ENCODE assay signal across 8 mouse cellular contexts in genomic region chr1:93014460-93014859, GRCm38 (mm10). TPM values are rescaled to one million over a fixed set of nuclear protein-coding genes. Genes with fewer than 3 reads are reported as not detected.
DNase-seq lines count a peak whose midpoint lies in the region; ATAC-seq lines count a peak whose summit lies in the region.

No protein-coding gene starts in this region.

- H3K4me3 ChIP-seq in forebrain, embryonic 14.5 days (ENCODE audit: low read depth, low read length) = no peak overlapping the region
- H3K4me3 ChIP-seq in midbrain, embryonic 10.5 days = no peak overlapping the region

- H3K4me1 ChIP-seq in forebrain, embryonic 14.5 days (ENCODE audit: control insufficient read depth, insufficient read depth, low read length) = no peaks in the 10 kb centered on the region
- no peaks in the 10 kb centered on the region for H3K4me1 ChIP-seq in midbrain, embryonic 10.5 days

- peak; percentile 54 for ATAC-seq in forebrain, embryonic 14.5 days

- DNase-seq in Muller cell, postnatal 12 days (ENCODE audit: inconsistent ontology term) = peak; percentile 34
- DNase-seq in c-Kit-positive CD71-positive TER-119-positive erythroid progenitor cells, embryonic 14.5 days (ENCODE audit: low spot score) = peak; percentile 43
- DNase-seq in forebrain, embryonic 14.5 days (ENCODE audit: low spot score) = peak; percentile 66
- DNase-seq in heart, postnatal 4 days = peak; percentile 88
- DNase-seq in left cerebral cortex, adult 11 months (ENCODE audit: low spot score) = peak; percentile 63
- peak; percentile 73 for DNase-seq in midbrain, embryonic 10.5 days (ENCODE audit: low spot score)
- peak; percentile 52 to 64 for DNase-seq in right cerebral cortex, postnatal 36 days (ENCODE audit: low spot score in 2 of 2)
- DNase-seq in urinary bladder, postnatal 4 days (ENCODE audit: low spot score in 2 of 2) = peak; percentile 55 to 84

- no peaks in the 10 kb centered on the region for H3K27me3 ChIP-seq in forebrain, embryonic 14.5 days (replicated peaks; ENCODE audit: control insufficient read depth, insufficient read depth, low read length)
- no peaks in the 10 kb centered on the region for H3K27me3 ChIP-seq in midbrain, embryonic 10.5 days (ENCODE audit: low read depth, poor library complexity, severe bottlenecking)

- H3K9me3 ChIP-seq in forebrain, embryonic 14.5 days (replicated peaks; ENCODE audit: control insufficient read depth, low read length) = no peaks in the 10 kb centered on the region
- no peaks in the 10 kb centered on the region for H3K9me3 ChIP-seq in midbrain, embryonic 10.5 days (replicated peaks)

- H3K9ac ChIP-seq in forebrain, embryonic 14.5 days (ENCODE audit: low read length) = no peak overlapping the region

- peaks cover 36% of the 10 kb centered on the region for H3K36me3 ChIP-seq in forebrain, embryonic 14.5 days (ENCODE audit: control insufficient read depth, insufficient read depth, low read length)
- H3K36me3 ChIP-seq in midbrain, embryonic 10.5 days = peaks cover 22% of the 10 kb centered on the region

- no peak overlapping the region for H3K27ac ChIP-seq in forebrain, embryonic 14.5 days (ENCODE audit: low read depth, low read length)
- no peak overlapping the region for H3K27ac ChIP-seq in midbrain, embryonic 10.5 days (replicated peaks)

- H3K4me2 ChIP-seq in forebrain, embryonic 14.5 days (ENCODE audit: low read length) = no peak overlapping the region

RNA-seq across cellular contexts. Expression of gene Aqp12, which starts 8.3 kb away (rescaled TPM):
- polyA plus RNA-seq in forebrain, embryonic 14.5 days (2014; fragmentation: Nextera tagmentation; extraction: Ambion mirVana) = not detected in 2 replicates
- total RNA-seq in heart, postnatal 4 days (2021) = not detected
- not detected in 2 replicates for polyA plus RNA-seq in midbrain, embryonic 10.5 days (2016; fragmentation: Nextera tagmentation; extraction: Ambion mirVana)

Comparison
In these comparisons a context has a peak if more than half of its experiments do, and no peak if none do; other contexts are left out.
1. DNase-seq: peak in every context shown above with its lines; median percentile 88 in heart, postnatal 4 days; 73 in midbrain, embryonic 10.5 days; 70 in urinary bladder, postnatal 4 days; 66 in forebrain, embryonic 14.5 days; 63 in left cerebral cortex, adult 11 months; 58 in right cerebral cortex, postnatal 36 days; 43 in c-Kit-positive CD71-positive TER-119-positive erythroid progenitor cells, embryonic 14.5 days; 34 in Muller cell, postnatal 12 days.